Mouse (Mus musculus): ENCODE data around the gene Kpna4.

Kpna4 gene

GRCm38 (mm10) chr3:69127693-69128092 is 780 bp upstream of the Kpna4 start:
- no peak for TF ChIP-seq GATA4 (IDR thresholded peaks at IDR 0.05; ENCODE audit: insufficient replicate concordance, low read length)

GRCm38 (mm10) chr3:69127346-69127678 is 399 bp upstream of the Kpna4 start:
- TF ChIP-seq GATA4 (IDR thresholded peaks at IDR 0.05; ENCODE audit: insufficient replicate concordance, low read length): no peak

- no peak for TF ChIP-seq GATA4 (IDR thresholded peaks at IDR 0.05; ENCODE audit: insufficient replicate concordance, low read length)
These were observed 913 bp downstream of the Kpna4 start for GRCm38 (mm10) chr3:69125891-69126508.

GRCm38 (mm10) chr3:69125461-69125860 is 1.5 kb downstream of the Kpna4 start:
- TF ChIP-seq GATA4 (IDR thresholded peaks at IDR 0.05; ENCODE audit: insufficient replicate concordance, low read length): no peak

- no peak for TF ChIP-seq GATA4 (IDR thresholded peaks at IDR 0.05; ENCODE audit: insufficient replicate concordance, low read length)
These were observed 8.1 kb downstream of the Kpna4 start for GRCm38 (mm10) chr3:69118827-69119226.

GRCm38 (mm10) chr3:69114760-69115159 is 12.2 kb downstream of the Kpna4 start:
- TF ChIP-seq GATA4 (IDR thresholded peaks at IDR 0.05; ENCODE audit: insufficient replicate concordance, low read length): no peak

- TF ChIP-seq GATA4 (IDR thresholded peaks at IDR 0.05; ENCODE audit: insufficient replicate concordance, low read length): no peak
These were observed 13.0 kb downstream of the Kpna4 start for GRCm38 (mm10) chr3:69113956-69114355.

- no peak for TF ChIP-seq GATA4 (IDR thresholded peaks at IDR 0.05; ENCODE audit: insufficient replicate concordance, low read length)
These were observed 17.8 kb downstream of the Kpna4 start for GRCm38 (mm10) chr3:69109079-69109478.

- TF ChIP-seq GATA4 (IDR thresholded peaks at IDR 0.05; ENCODE audit: insufficient replicate concordance, low read length): no peak
These were observed 32.5 kb downstream of the Kpna4 start for GRCm38 (mm10) chr3:69094456-69094855.

- TF ChIP-seq GATA4 (IDR thresholded peaks at IDR 0.05; ENCODE audit: insufficient replicate concordance, low read length): no peak
These were observed 62.9 kb downstream of the Kpna4 start for GRCm38 (mm10) chr3:69064005-69064404.

GRCm38 (mm10) chr3:69062764-69063163 is 64.1 kb downstream of the Kpna4 start:
- TF ChIP-seq GATA4 (IDR thresholded peaks at IDR 0.05; ENCODE audit: insufficient replicate concordance, low read length): no peak

- TF ChIP-seq GATA4 (IDR thresholded peaks at IDR 0.05; ENCODE audit: insufficient replicate concordance, low read length): no peak
These were observed 66.2 kb downstream of the Kpna4 start for GRCm38 (mm10) chr3:69060672-69061071.

- TF ChIP-seq GATA4 (IDR thresholded peaks at IDR 0.05; ENCODE audit: insufficient replicate concordance, low read length): no peak
These were observed 71.0 kb downstream of the Kpna4 start for GRCm38 (mm10) chr3:69055871-69056270.

- TF ChIP-seq GATA4 (IDR thresholded peaks at IDR 0.05; ENCODE audit: insufficient replicate concordance, low read length): no peak
These were observed 72.0 kb downstream of the Kpna4 start for GRCm38 (mm10) chr3:69054760-69055432.

- no peak for TF ChIP-seq GATA4 (IDR thresholded peaks at IDR 0.05; ENCODE audit: insufficient replicate concordance, low read length)
These were observed 75.0 kb downstream of the Kpna4 start for GRCm38 (mm10) chr3:69051894-69052293.

- no peak for TF ChIP-seq GATA4 (IDR thresholded peaks at IDR 0.05; ENCODE audit: insufficient replicate concordance, low read length)
These were observed 77.9 kb downstream of the Kpna4 start for GRCm38 (mm10) chr3:69049011-69049410.

GRCm38 (mm10) chr3:69047684-69048083 is 79.2 kb downstream of the Kpna4 start:
- no peak for TF ChIP-seq GATA4 (IDR thresholded peaks at IDR 0.05; ENCODE audit: insufficient replicate concordance, low read length)
